Mouse (Mus musculus): Measurements from ENCODE around the gene Vmn1r21. TPM values are rescaled to one million over a fixed set of nuclear protein-coding genes. Genes with fewer than 3 reads are reported as not detected.

Gene Vmn1r21
- polyA plus RNA-seq (2017; shearing (Covaris generic)) = not detected

DNA sequence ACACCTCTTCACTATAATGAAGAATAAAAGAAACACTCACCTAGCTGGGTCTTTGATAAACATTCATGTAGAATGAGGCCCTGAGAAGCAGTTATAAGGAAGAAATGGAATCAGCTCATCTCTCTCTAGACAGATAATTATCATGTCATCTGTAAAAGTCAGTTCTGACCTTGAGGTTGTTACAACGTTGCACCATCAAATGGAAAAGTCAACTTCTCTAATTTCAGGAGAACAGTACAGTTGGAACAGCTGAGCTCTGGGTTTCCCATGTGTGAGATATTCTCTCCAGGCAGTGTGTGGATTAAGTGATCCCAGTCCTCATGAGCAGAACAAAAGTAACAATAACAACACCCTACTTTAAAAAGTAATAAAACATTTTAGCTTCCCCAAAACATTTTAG is at the start of gene Vmn1r21:
Vmn1r21 (minus strand) TSS at position 58 of the 400 bp plus-strand sequence.

DNA sequence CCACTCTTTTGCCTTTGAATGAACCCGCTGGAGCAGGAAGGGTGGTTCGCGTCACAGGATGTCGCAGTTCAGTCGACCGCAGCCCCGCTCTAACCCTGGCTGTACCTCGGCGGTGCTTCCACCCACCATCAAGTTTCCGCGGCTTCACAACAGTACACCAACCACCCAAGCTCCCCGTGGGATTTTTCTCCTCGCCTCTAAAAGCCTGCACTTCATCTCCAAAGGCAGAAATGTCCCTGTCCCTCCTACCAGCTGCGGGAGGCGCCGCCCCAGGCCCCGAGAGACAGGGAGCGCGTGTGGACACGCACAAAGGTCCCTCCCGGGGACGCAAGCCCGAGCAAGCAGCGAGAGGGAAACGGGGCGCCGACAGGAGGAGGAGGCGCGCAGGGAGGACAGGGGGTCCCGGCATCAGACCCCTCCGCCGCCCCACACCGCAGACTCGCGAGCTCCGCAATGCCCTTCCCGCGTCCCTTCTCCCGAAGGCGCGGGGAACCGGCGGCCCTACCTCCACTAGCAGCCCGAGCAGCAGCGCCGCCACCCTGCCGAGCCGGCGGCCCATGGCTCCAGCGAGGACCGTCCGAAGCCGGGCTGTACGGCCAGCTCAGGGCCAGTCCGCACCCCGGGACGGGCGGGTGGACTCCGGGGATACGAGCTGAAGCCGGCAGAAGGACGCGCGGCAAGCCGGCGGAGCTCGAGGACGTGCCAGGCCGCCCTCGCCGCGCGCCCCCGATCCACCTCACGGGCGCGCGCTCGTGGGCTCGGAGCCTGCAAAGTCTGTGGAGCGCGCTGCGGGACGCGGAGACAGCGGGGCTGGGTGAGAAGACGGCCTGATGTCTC is 25.5 kb downstream of the Vmn1r21 start, which contains the start of gene Vopp1:
Vopp1 (minus strand) TSS at position 738 of the 837 bp plus-strand sequence.

Other genes with a start within 250 kb of the Vmn1r21 start
- 5.4 TPM for gene Pyurf, start 158.3 kb downstream of the Vmn1r21 start, polyA plus RNA-seq (2017; shearing (Covaris generic))
- 5.3 TPM for gene Lancl2, start 147.8 kb downstream of the Vmn1r21 start, polyA plus RNA-seq (2017; shearing (Covaris generic))
- 19.0 TPM for gene Vopp1, start 25.2 kb downstream of the Vmn1r21 start, polyA plus RNA-seq (2017; shearing (Covaris generic))
- 0.12 TPM for gene Vmn1r22, start 57.7 kb upstream of the Vmn1r21 start, polyA plus RNA-seq (2017; shearing (Covaris generic))
- not detected for gene Vmn1r23, start 76.5 kb upstream of the Vmn1r21 start, polyA plus RNA-seq (2017; shearing (Covaris generic))
- gene Vmn1r24, start 111.2 kb upstream of the Vmn1r21 start, polyA plus RNA-seq (2017; shearing (Covaris generic)) = not detected
- gene Vmn1r25, start 130.5 kb upstream of the Vmn1r21 start, polyA plus RNA-seq (2017; shearing (Covaris generic)) = not detected
- gene Vmn1r26, start 164.8 kb upstream of the Vmn1r21 start, polyA plus RNA-seq (2017; shearing (Covaris generic)) = not detected

Measured in CD4-positive, CD25-positive, alpha-beta regulatory T cell (primary cell).